Mouse (Mus musculus): ENCODE results near the gene Khnyn.

Gene Khnyn

GRCm38 (mm10) chr14:55873714-55874683, 10.7 kb upstream of the Khnyn start:
- peak; percentile 63 for DNase-seq

GRCm38 (mm10) chr14:55877469-55878315, 7.1 kb upstream of the Khnyn start:
- DNase-seq, result no peak

GRCm38 (mm10) chr14:55878316-55878940, 6.3 kb upstream of the Khnyn start:
- DNase-seq, result no peak

- DNase-seq, result peak; percentile 87
Observed at GRCm38 (mm10) chr14:55879623-55880022, 5.1 kb upstream of the Khnyn start.

- DNase-seq, result no peak
Observed at GRCm38 (mm10) chr14:55880982-55881381, 3.8 kb upstream of the Khnyn start.

GRCm38 (mm10) chr14:55882171-55882641, 2.5 kb upstream of the Khnyn start:
- DNase-seq, result no peak

GRCm38 (mm10) chr14:55883149-55883661, 1.5 kb upstream of the Khnyn start:
- no peak for DNase-seq

GRCm38 (mm10) chr14:55883663-55884062, 1.1 kb upstream of the Khnyn start:
- no peak for DNase-seq

GRCm38 (mm10) chr14:55884166-55884565, 581 bp upstream of the Khnyn start, which contains the start of gene Cbln3:
Gene Cbln3, minus strand, starts transcription at chr14:55884392.
- no peak for DNase-seq

- no peak for DNase-seq
Observed at GRCm38 (mm10) chr14:55885114-55885790, 505 bp downstream of the Khnyn start.

GRCm38 (mm10) chr14:55885791-55886271, 1.1 kb downstream of the Khnyn start:
- peak; percentile 38 for DNase-seq

GRCm38 (mm10) chr14:55886571-55887382, 2.0 kb downstream of the Khnyn start:
- DNase-seq, result no peak

GRCm38 (mm10) chr14:55897671-55898070, 12.9 kb downstream of the Khnyn start:
- DNase-seq, result no peak

- no peak for DNase-seq
Observed at GRCm38 (mm10) chr14:55898947-55899346, 14.2 kb downstream of the Khnyn start.

- peak; percentile 87 for DNase-seq
Observed at GRCm38 (mm10) chr14:55899701-55900413, 15.1 kb downstream of the Khnyn start, which contains the start of gene Sdr39u1. Gene Sdr39u1, minus strand, starts transcription at chr14:55900293.

- DNase-seq, result no peak
Observed at GRCm38 (mm10) chr14:55900414-55900755, 15.6 kb downstream of the Khnyn start.

- no peak for DNase-seq
Observed at GRCm38 (mm10) chr14:55905518-55905917, 20.8 kb downstream of the Khnyn start.

- no peak for DNase-seq
Observed at GRCm38 (mm10) chr14:55913406-55913805, 28.7 kb downstream of the Khnyn start.

- peak; percentile 73 for DNase-seq
Observed at GRCm38 (mm10) chr14:55918240-55919082, 33.7 kb downstream of the Khnyn start.
